Mouse (Mus musculus) intestine, embryonic 15.5 days (tissue): ENCODE measurements at regions not wholly inside any gene's neighbourhood (a gene's known extent, or its start where the extent isn't known, plus 50 kb on each side); places are given as distances from the start of the nearest gene placed in this dataset.
A peak's percentile ranks its signal among the peaks of the same experiment; 100 is the strongest.

ENCODE experiments used
- ATAC-seq: fragments of 200-750 bp; cut with Nextera tagmentation; 2 replicates; pipeline ENCODE4 v1.8.0; 2017; ENCODE audit warnings: moderate TSS enrichment, moderate library complexity
- H3K27ac ChIP-seq: fragments of 300-500 bp; sonication (generic); 2 replicates; pipeline ENCODE4 v1.5.1; 2015; ENCODE audit warnings: mild to moderate bottlenecking, inconsistent platforms
- H3K27me3 ChIP-seq: fragments of 300-500 bp; sonication (generic); replicated peaks from 2 replicates; pipeline ENCODE4 v1.6.1; 2015; ENCODE audit warnings: inconsistent platforms
- H3K36me3 ChIP-seq: fragments of 300-500 bp; sonication (generic); 2 replicates; pipeline ENCODE4 v1.6.1; 2015; ENCODE audit warnings: inconsistent platforms
- H3K4me1 ChIP-seq: fragments of 300-500 bp; sonication (generic); replicated peaks from 2 replicates; pipeline ENCODE4 v1.6.1; 2015; ENCODE audit warnings: inconsistent platforms
- H3K4me2 ChIP-seq: fragments of 300-500 bp; sonication (generic); replicated peaks from 2 replicates; pipeline ENCODE4 v1.6.1; 2015; ENCODE audit warnings: mild to moderate bottlenecking, inconsistent platforms
- H3K4me3 ChIP-seq: fragments of 300-500 bp; sonication (generic); replicated peaks from 2 replicates; pipeline ENCODE4 v1.5.1; 2015; ENCODE audit warnings: inconsistent platforms
- H3K9ac ChIP-seq: fragments of 300-500 bp; sonication (generic); 2 replicates; pipeline ENCODE4 v1.6.1; 2015; ENCODE audit warnings: inconsistent platforms
- H3K9me3 ChIP-seq: fragments of 300-500 bp; sonication (generic); 2 replicates; pipeline ENCODE4 v1.6.1; 2016; ENCODE audit warnings: inconsistent platforms
- WGBS: fragments of 180-500 bp; shearing (Covaris S2); methylation state at CpG from one replicate; pipeline ENCODE4 v1.1.7; 2015; 5-methylcytosine and 5-hydroxymethylcytosine counted together

- H3K9ac ChIP-seq: no peak overlapping the region
- H3K36me3 ChIP-seq: no peaks in the 10 kb centered on the region
- H3K4me1 ChIP-seq: no peaks in the 10 kb centered on the region
- no peak for ATAC-seq
- H3K9me3 ChIP-seq: no peaks in the 10 kb centered on the region
- no peaks in the 10 kb centered on the region; the same call in 1 of the 2 replicates for H3K27me3 ChIP-seq
- 48% methylated on average over 13 of the region's 13 CpGs for WGBS
- no peak overlapping the region for H3K4me2 ChIP-seq
- H3K4me3 ChIP-seq: no peak overlapping the region
- no peak overlapping the region for H3K27ac ChIP-seq
Measured at GRCm38 (mm10) chr16:14800209-14800608, 106.2 kb upstream of the Efcab1 start.

- Histone ChIP-seq H3K4me2 (no peak overlapping the region), H3K9ac (no peak overlapping the region), H3K9me3 (no peaks in the 10 kb centered on the region), H3K27ac (no peak overlapping the region), H3K4me1 (no peaks in the 10 kb centered on the region), H3K36me3 (no peaks in the 10 kb centered on the region), H3K27me3 (no peaks in the 10 kb centered on the region), H3K4me3 (no peak overlapping the region)
- ATAC-seq: no peak
- WGBS: 80% methylated on average over 3 of the region's 3 CpGs
Measured at GRCm38 (mm10) chr16:14827008-14827407, 79.4 kb upstream of the Efcab1 start.

- no peak overlapping the region for H3K4me3 ChIP-seq
- no peaks in the 10 kb centered on the region for H3K4me1 ChIP-seq
- H3K27ac ChIP-seq: no peak overlapping the region
- no peaks in the 10 kb centered on the region for H3K9me3 ChIP-seq
- H3K27me3 ChIP-seq: no peaks in the 10 kb centered on the region
- no peak overlapping the region for H3K4me2 ChIP-seq
- no peak overlapping the region for H3K9ac ChIP-seq
- H3K36me3 ChIP-seq: no peaks in the 10 kb centered on the region
- peak; percentile 34; the same call in 1 of the 2 replicates for ATAC-seq
Measured at GRCm38 (mm10) chr16:14840786-14841185, 65.6 kb upstream of the Efcab1 start.
